Mouse (Mus musculus): Measurements from ENCODE around the gene Scn11a.

GRCm38 (mm10) chr9:119854170-119854569 is 28.9 kb upstream of the Scn11a start:
- TF ChIP-seq CTCF (IDR thresholded peaks at IDR 0.05; ENCODE audit: borderline replicate concordance, extremely low read depth, insufficient read depth, insufficient read length) (no peak), POLR2A (IDR thresholded peaks at IDR 0.05; ENCODE audit: borderline replicate concordance, extremely low read depth, insufficient read depth, insufficient read length, poor library complexity, severe bottlenecking) (no peak)

Data from brain, embryonic 14.5 days (tissue).